Mouse (Mus musculus): ENCODE data around the gene Hacl1. TPM values are rescaled to one million over a fixed set of nuclear protein-coding genes. Genes with fewer than 3 reads are reported as not detected.
A peak's percentile ranks its signal among the peaks of the same experiment; 100 is the strongest.

Hacl1 gene
- polyA plus RNA-seq, 1 experiment from 2014 or later = 14.5 TPM

DNA sequence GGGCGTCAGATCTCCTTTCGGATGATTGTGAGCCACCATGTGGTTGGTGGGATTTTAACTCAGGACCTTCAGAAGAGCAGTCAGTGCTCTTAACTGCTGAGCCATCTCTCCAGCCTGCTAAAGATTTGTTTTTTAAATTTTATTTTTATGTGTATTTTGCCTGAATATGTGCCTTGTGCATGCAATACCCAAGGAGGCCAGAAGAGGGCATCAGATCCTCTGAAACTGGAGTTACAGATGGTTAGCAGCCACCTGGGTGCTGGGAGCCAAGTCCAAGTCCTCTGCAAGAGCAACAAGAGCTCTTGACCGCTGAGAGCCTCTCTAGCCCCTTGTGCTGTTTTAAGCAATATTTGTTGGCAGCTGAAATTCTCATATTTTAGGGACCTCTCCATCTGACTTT is 9.3 kb upstream of the Hacl1 start:
- 97% methylated on average over 3 of the region's 3 CpGs for WGBS

DNA sequence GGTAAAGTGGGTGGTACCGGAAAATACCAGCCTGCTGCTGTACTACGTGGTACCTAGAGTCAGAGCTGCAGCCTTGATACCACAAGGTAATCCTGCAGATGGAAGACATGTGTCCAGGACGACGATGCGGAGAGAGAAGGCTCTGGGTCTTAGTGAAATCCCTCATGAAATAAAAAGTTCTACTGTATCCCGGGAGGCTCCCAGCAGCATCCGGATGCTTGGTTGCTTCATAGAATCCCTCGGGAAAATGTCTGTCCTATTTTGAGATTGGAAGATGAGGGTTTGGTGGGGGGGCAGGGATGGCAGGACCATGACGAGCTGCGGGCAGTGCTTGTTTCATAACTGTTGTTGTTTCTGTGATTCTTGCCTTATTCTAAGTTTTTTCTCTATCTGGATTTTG is 6.9 kb upstream of the Hacl1 start:
- no peak overlapping the region for H3K4me3 ChIP-seq
- WGBS = 83% methylated on average over 10 of the region's 10 CpGs
- no peak overlapping the region for H3K4me2 ChIP-seq
- no peaks in the 10 kb centered on the region for H3K27me3 ChIP-seq
- no peak overlapping the region for H3K27ac ChIP-seq
- H3K36me3 ChIP-seq = peaks cover 3% of the 10 kb centered on the region
- no peaks in the 10 kb centered on the region for H3K4me1 ChIP-seq
- no peak for ATAC-seq (ENCODE audit: insufficient number of reproducible peaks, insufficient read depth, low FRiP score, low TSS enrichment, low read depth)
- H3K9ac ChIP-seq = no peak overlapping the region
- no peaks in the 10 kb centered on the region for H3K9me3 ChIP-seq

More for the DNA sequence above, 9.3 kb upstream of the Hacl1 start:
- Histone ChIP-seq H3K4me3 (no peak overlapping the region), H3K36me3 (peaks cover 3% of the 10 kb centered on the region), H3K9ac (no peak overlapping the region), H3K27me3 (no peaks in the 10 kb centered on the region), H3K9me3 (no peaks in the 10 kb centered on the region), H3K27ac (no peak overlapping the region), H3K4me2 (no peak overlapping the region), H3K4me1 (no peaks in the 10 kb centered on the region)
- no peak for ATAC-seq (ENCODE audit: insufficient number of reproducible peaks, insufficient read depth, low FRiP score, low TSS enrichment, low read depth)

DNA sequence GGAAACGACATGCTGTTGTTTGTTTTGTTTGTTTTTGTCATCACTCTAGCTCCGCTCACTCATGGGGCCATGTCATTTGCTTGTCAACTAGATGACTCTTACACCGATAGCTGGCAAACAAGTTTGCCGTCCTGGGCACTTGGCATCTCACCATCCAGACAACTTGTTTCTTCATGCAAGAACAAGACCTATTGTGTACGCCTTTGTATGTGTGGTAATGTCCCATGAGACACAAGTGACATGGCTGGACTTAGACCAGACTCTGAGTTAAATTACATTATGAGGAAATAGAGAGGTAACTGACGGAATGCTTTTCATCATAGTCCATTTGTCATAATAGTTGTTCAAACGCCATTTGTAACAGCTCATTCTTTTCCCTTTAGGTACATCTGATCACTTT is 4.8 kb upstream of the Hacl1 start:
- ATAC-seq (ENCODE audit: insufficient number of reproducible peaks, insufficient read depth, low FRiP score, low TSS enrichment, low read depth) = no peak
- H3K9ac ChIP-seq = no peak overlapping the region
- peaks cover 3% of the 10 kb centered on the region for H3K36me3 ChIP-seq
- H3K27ac ChIP-seq = no peak overlapping the region
- H3K9me3 ChIP-seq = no peaks in the 10 kb centered on the region
- H3K4me3 ChIP-seq = no peak overlapping the region
- 88% methylated on average over 7 of the region's 7 CpGs for WGBS
- no peak overlapping the region for H3K4me2 ChIP-seq
- H3K27me3 ChIP-seq = no peaks in the 10 kb centered on the region
- peaks cover 7% of the 10 kb centered on the region for H3K4me1 ChIP-seq

- Histone ChIP-seq H3K27me3 (no peaks in the 10 kb centered on the region), H3K4me3 (no peak overlapping the region), H3K4me2 (no peak overlapping the region), H3K36me3 (peaks cover 3% of the 10 kb centered on the region), H3K4me1 (peaks cover 11% of the 10 kb centered on the region), H3K27ac (no peak overlapping the region), H3K9me3 (no peaks in the 10 kb centered on the region), H3K9ac (no peak overlapping the region)
- WGBS = 53% methylated on average over 3 of the region's 3 CpGs
- ATAC-seq (ENCODE audit: insufficient number of reproducible peaks, insufficient read depth, low FRiP score, low TSS enrichment, low read depth) = no peak
Measured at GRCm38 (mm10) chr14:31644931-31645547, 4.0 kb upstream of the Hacl1 start.

GRCm38 (mm10) chr14:31644183-31644830 is 3.2 kb upstream of the Hacl1 start:
- no peak overlapping the region for H3K4me2 ChIP-seq
- H3K36me3 ChIP-seq = peaks cover 3% of the 10 kb centered on the region
- H3K9ac ChIP-seq = no peak overlapping the region
- no peak overlapping the region for H3K27ac ChIP-seq
- 89% methylated on average over 5 of the region's 5 CpGs for WGBS
- H3K9me3 ChIP-seq = no peaks in the 10 kb centered on the region
- H3K27me3 ChIP-seq = no peaks in the 10 kb centered on the region
- ATAC-seq (ENCODE audit: insufficient number of reproducible peaks, insufficient read depth, low FRiP score, low TSS enrichment, low read depth) = no peak
- peaks cover 15% of the 10 kb centered on the region for H3K4me1 ChIP-seq
- H3K4me3 ChIP-seq = no peak overlapping the region

DNA sequence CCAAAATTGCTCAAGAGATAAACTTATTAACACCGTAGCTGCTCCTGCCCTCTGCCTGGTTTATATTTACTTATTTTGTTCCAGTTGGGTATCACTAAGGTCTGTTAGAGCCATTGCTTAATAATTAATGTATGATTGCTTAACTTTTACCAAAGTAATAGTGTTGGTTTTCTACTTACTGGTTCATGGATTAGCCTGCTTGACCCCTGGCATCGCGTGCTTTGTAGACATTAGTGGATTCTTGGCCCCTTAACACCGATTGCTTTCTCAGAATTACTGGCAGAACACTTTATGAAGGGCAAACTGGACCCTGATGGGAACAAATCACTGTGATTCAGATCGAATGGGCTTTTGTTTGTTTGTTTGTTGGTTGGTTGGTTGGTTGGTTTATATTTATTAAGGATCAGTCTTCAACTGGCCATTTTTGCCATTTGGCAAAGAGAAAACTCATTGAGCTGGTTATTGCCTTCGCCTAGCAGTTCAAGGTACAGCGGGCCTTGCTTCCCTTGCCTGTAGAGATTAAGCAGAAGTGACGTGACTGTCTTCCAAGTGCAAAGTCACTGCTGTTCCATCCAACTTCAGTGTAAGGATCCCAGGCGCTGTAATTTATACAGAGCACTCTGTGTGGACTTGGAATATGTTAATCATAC is 545 bp upstream of the Hacl1 start:
- Histone ChIP-seq H3K27me3 (no peaks in the 10 kb centered on the region), H3K4me1 (peaks cover 15% of the 10 kb centered on the region), H3K9me3 (no peaks in the 10 kb centered on the region), H3K4me3 (peak overlapping the region; percentile 66), H3K36me3 (peaks cover 3% of the 10 kb centered on the region), H3K4me2 (peak overlapping the region; percentile 92), H3K9ac (peak overlapping the region; percentile 79), H3K27ac (peak overlapping the region; percentile 93)
- WGBS = 68% methylated on average over 9 of the region's 9 CpGs
- ATAC-seq (ENCODE audit: insufficient number of reproducible peaks, insufficient read depth, low FRiP score, low TSS enrichment, low read depth) = no peak

DNA sequence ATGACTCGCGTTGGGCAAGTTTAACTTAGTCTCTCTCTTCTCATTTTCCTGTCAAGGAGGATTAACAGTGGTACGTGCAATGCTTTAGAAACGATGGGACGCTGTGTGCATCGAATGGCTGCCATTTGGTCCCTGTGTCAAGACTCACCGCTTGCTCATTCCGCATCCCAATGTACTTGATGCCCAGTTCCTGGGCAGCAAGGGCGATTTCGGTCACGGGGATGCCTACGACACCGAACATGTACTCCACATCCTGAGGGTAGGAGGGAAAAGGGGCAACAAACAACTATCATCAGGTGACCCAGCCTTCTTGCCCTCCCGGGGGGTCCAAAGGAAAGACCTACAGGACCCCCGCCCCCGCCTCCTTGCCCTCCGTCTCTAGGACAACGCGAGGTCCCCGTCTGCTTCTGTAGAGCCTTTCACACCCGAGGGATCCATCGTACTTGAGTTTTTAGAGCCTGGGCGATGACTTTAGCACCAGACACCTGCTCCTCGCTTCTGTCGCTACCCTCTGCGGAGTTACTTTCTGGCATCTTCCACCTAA is 668 bp downstream of the Hacl1 start, which contains the start of gene Gm49387:
Gene Gm49387 (minus strand): TSS at position 533 of the 544 bp plus-strand sequence.
- WGBS = 4% methylated on average over 26 of the region's 26 CpGs
- no peaks in the 10 kb centered on the region for H3K27me3 ChIP-seq
- H3K4me3 ChIP-seq = peak within 1 kb of the TSS; percentile 66
- H3K9ac ChIP-seq = peak within 1 kb of the TSS; percentile 79
- ATAC-seq (ENCODE audit: insufficient number of reproducible peaks, insufficient read depth, low FRiP score, low TSS enrichment, low read depth) = peak; percentile 15; the same call in 1 of the 2 replicates
- H3K36me3 ChIP-seq = no peaks in the 10 kb centered on the region
- H3K4me2 ChIP-seq = peak within 1 kb of the TSS; percentile 92
- H3K4me1 ChIP-seq = peaks cover 15% of the 10 kb centered on the region
- H3K27ac ChIP-seq = peak within 1 kb of the TSS; percentile 93
- no peaks in the 10 kb centered on the region for H3K9me3 ChIP-seq

DNA sequence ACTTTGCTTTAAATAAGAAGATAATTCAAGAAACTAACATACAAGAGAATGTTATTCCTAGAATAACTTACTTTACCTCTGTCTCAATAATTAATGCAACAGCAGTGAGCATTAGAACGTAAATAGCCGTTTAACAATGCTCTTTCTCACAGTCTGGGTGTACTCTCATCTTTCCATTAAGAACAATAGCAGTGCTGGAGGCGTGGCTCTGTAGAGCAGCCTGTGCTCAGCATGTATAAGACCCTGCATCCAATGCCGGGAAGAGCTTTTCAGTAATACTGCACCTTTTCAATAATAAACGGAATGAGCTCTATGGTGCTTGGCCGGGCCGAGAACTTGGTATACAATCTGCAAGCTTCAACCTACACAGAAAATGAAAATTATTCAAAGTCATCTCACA is 10.4 kb downstream of the Hacl1 start:
- H3K9ac ChIP-seq = no peak overlapping the region
- H3K9me3 ChIP-seq = no peaks in the 10 kb centered on the region
- no peaks in the 10 kb centered on the region for H3K36me3 ChIP-seq
- no peak overlapping the region for H3K27ac ChIP-seq
- H3K4me2 ChIP-seq = no peak overlapping the region
- H3K4me3 ChIP-seq = no peak overlapping the region
- no peak for ATAC-seq (ENCODE audit: insufficient number of reproducible peaks, insufficient read depth, low FRiP score, low TSS enrichment, low read depth)
- H3K27me3 ChIP-seq = no peaks in the 10 kb centered on the region
- WGBS = 68% methylated on average over 7 of the region's 7 CpGs
- no peaks in the 10 kb centered on the region for H3K4me1 ChIP-seq

DNA sequence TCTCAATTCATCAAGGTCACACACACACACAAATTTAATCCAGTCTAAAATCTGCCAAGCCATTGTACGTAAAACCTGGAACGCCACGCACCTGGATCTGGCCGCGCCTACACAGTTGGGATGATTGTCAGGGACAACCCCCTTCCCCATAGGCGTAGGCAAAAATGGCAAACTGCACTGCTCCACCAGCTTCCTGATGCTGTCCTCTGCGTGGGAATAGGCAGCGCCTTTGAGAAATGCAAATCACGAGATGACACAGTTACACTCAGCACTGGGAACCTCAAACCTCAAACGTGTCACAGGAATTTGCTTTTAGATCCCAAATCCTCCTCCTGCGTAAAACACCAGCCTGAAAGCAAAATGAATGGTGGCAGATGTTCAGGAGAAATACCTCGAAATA is 18.3 kb downstream of the Hacl1 start:
- H3K9ac ChIP-seq = no peak overlapping the region
- H3K4me3 ChIP-seq = no peak overlapping the region
- H3K4me2 ChIP-seq = no peak overlapping the region
- ATAC-seq (ENCODE audit: insufficient number of reproducible peaks, insufficient read depth, low FRiP score, low TSS enrichment, low read depth) = no peak
- no peaks in the 10 kb centered on the region for H3K27me3 ChIP-seq
- H3K4me1 ChIP-seq = no peaks in the 10 kb centered on the region
- H3K27ac ChIP-seq = no peak overlapping the region
- 83% methylated on average over 12 of the region's 12 CpGs for WGBS
- H3K36me3 ChIP-seq = 0 out of 2 replicates have a peak, but pooled peaks cover 5% of the 10 kb centered on the region
- no peaks in the 10 kb centered on the region for H3K9me3 ChIP-seq

GRCm38 (mm10) chr14:31620591-31621223 is 20.4 kb downstream of the Hacl1 start:
- no peaks in the 10 kb centered on the region for H3K27me3 ChIP-seq
- ATAC-seq (ENCODE audit: insufficient number of reproducible peaks, insufficient read depth, low FRiP score, low TSS enrichment, low read depth) = no peak
- H3K4me2 ChIP-seq = no peak overlapping the region
- 0 out of 2 replicates have a peak, but pooled peaks cover 5% of the 10 kb centered on the region for H3K36me3 ChIP-seq
- no peaks in the 10 kb centered on the region for H3K9me3 ChIP-seq
- no peak overlapping the region for H3K4me3 ChIP-seq
- H3K4me1 ChIP-seq = no peaks in the 10 kb centered on the region
- no peak overlapping the region for H3K9ac ChIP-seq
- 65% methylated on average over 9 of the region's 9 CpGs for WGBS
- H3K27ac ChIP-seq = no peak overlapping the region

GRCm38 (mm10) chr14:31617997-31618396 is 23.1 kb downstream of the Hacl1 start:
- H3K4me2 ChIP-seq = no peak overlapping the region
- no peak for ATAC-seq (ENCODE audit: insufficient number of reproducible peaks, insufficient read depth, low FRiP score, low TSS enrichment, low read depth)
- 0 out of 2 replicates have a peak, but pooled peaks cover 5% of the 10 kb centered on the region for H3K36me3 ChIP-seq
- H3K27ac ChIP-seq = no peak overlapping the region
- H3K27me3 ChIP-seq = no peaks in the 10 kb centered on the region
- 84% methylated on average over 3 of the region's 3 CpGs for WGBS
- no peak overlapping the region for H3K9ac ChIP-seq
- H3K9me3 ChIP-seq = no peaks in the 10 kb centered on the region
- no peaks in the 10 kb centered on the region for H3K4me1 ChIP-seq
- H3K4me3 ChIP-seq = no peak overlapping the region
